Mouse (Mus musculus) kidney, adult 2 months (tissue): ENCODE data around the gene Tram2.

ENCODE experiments used
- CTCF ChIP-seq: fragments of 200-500 bp; conservative IDR thresholded peaks from 2 replicates; pipeline ENCODE4 v1.5.1; 2011; ENCODE audit warnings: low read depth, mild to moderate bottlenecking, control low read depth, low read length, moderate library complexity, mixed read lengths; ENCODE audit not compliant: insufficient read depth, insufficient read length
- POLR2A ChIP-seq: fragments of 200-500 bp; IDR thresholded peaks from one replicate; pipeline ENCODE4 v1.6.1; 2011; ENCODE audit warnings: low read depth, low read length, control low read depth

GRCm38 (mm10) chr1:21023101-21023500, 55.9 kb downstream of the Tram2 start:
- TF ChIP-seq CTCF (no peak), POLR2A (no peak)
